Mouse (Mus musculus): ENCODE measurements at regions not wholly inside any gene's neighbourhood (a gene's known extent, or its start where the extent isn't known, plus 50 kb on each side); places are given as distances from the start of the nearest gene placed in this dataset.

GRCm38 (mm10) chr3:147531608-147532180, 679.5 kb downstream of the Ttll7 start:
- H3ac ChIP-seq (ENCODE audit: control insufficient read depth, insufficient read length): no peak overlapping the region
- no peaks in the 10 kb centered on the region for H3K27me3 ChIP-seq (ENCODE audit: control insufficient read depth, insufficient read depth, insufficient read length)
- H3K4me2 ChIP-seq (ENCODE audit: low read depth): no peak overlapping the region
- H3K79me2 ChIP-seq (ENCODE audit: control insufficient read depth, insufficient read depth): no peaks in the 10 kb centered on the region
- no peak overlapping the region for H3K4me3 ChIP-seq
- H3K36me3 ChIP-seq (ENCODE audit: control insufficient read depth, insufficient read depth): no peaks in the 10 kb centered on the region
- TF ChIP-seq MYOD1 (IDR thresholded peaks at IDR 0.05; ENCODE audit: control insufficient read depth in 1 of 3, insufficient read length in 2 of 3, low read depth in 2 of 3): no peak
- no peak for TF ChIP-seq TCF3 (IDR thresholded peaks at IDR 0.05; ENCODE audit: insufficient read length, low read depth)
- TF ChIP-seq MYOG (IDR thresholded peaks at IDR 0.05; ENCODE audit: control insufficient read depth in 1 of 3, insufficient read depth in 1 of 3, insufficient read length in 2 of 3, low read depth in 2 of 3): no peak
- no peak for TF ChIP-seq USF1 (IDR thresholded peaks at IDR 0.05; ENCODE audit: low read depth)
- no peak for TF ChIP-seq REST (IDR thresholded peaks at IDR 0.05; ENCODE audit: insufficient read depth, insufficient read length)
- no peak for TF ChIP-seq SRF (IDR thresholded peaks at IDR 0.05; ENCODE audit: control insufficient read depth, insufficient read length, low read depth)
- no peak for TF ChIP-seq E2F4 (IDR thresholded peaks at IDR 0.05; ENCODE audit: insufficient read depth)
- no peak for TF ChIP-seq POLR2A (IDR thresholded peaks at IDR 0.05; ENCODE audit: insufficient read length, low read depth)
- no peak for TF ChIP-seq TCF12 (IDR thresholded peaks at IDR 0.05; ENCODE audit: insufficient read depth, poor library complexity, severe bottlenecking)
- no peak for TF ChIP-seq POLR2AphosphoS2 (IDR thresholded peaks at IDR 0.05; ENCODE audit: insufficient read length, low read depth)
